Mouse (Mus musculus): ENCODE data around the gene Spock1.

GRCm38 (mm10) chr13:57522319-57522718, 385.8 kb downstream of the Spock1 start:
- TF ChIP-seq CTCF (IDR thresholded peaks at IDR 0.05; ENCODE audit: low read depth) (no peak), EP300 (optimal IDR thresholded peaks at IDR 0.05) (no peak)

Data from stomach, postnatal 0 days (tissue).